Mouse (Mus musculus) testis, postnatal 14 days (tissue): Measurements from ENCODE around the gene Ntm.

ENCODE experiments used
- DNase-seq: peaks from one replicate; pipeline ENCODE4 v3.0.0; 2021; ENCODE audit warnings: low spot score

Gene Ntm

DNA sequence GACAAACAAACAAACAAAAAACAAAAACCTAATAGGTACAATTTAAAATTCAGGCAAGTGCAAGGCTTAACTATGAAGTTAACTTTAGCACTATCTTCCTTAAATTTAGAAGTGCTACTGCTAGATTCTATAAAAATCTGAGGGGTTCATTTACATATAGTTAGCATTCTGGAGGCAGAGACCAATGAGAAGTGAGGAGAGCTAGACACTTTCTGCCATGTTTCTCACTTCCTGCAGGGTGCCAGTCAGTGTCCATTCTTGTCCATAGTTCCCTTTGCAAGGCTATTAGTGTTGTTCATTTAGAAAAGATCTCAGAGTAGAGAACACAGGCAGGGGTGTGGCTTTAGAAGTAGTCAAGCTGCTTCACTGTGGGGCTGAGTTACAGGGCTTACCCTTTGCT is 208.6 kb downstream of the Ntm start:
- DNase-seq, result no peak

GRCm38 (mm10) chr9:29751396-29751795 is 211.5 kb downstream of the Ntm start:
- DNase-seq, result no peak

- no peak for DNase-seq
Measured at GRCm38 (mm10) chr9:29750371-29751014, 212.4 kb downstream of the Ntm start.

- DNase-seq, result no peak
Measured at GRCm38 (mm10) chr9:29748070-29748469, 214.9 kb downstream of the Ntm start.

GRCm38 (mm10) chr9:29738835-29739526 is 224.0 kb downstream of the Ntm start:
- DNase-seq, result no peak

DNA sequence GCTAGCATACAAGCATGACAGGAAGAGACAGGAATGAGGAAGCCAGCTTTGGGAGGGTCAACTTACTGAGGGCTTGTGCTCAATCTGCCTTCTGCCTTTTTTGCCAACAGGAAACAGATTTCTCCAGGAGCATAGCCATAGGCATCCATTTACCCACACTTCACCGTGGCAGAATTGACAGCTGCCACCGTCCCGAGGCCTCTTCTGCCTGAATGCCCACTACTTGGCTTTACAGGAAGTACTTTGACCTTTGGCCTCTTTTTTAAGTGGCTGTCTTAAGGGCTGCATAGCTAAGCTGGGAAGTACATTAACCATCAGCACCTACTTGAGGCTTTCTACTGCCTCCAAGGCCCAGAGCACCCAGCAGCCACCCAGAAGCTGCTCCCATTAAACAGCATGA is 226.9 kb downstream of the Ntm start:
- no peak for DNase-seq

DNA sequence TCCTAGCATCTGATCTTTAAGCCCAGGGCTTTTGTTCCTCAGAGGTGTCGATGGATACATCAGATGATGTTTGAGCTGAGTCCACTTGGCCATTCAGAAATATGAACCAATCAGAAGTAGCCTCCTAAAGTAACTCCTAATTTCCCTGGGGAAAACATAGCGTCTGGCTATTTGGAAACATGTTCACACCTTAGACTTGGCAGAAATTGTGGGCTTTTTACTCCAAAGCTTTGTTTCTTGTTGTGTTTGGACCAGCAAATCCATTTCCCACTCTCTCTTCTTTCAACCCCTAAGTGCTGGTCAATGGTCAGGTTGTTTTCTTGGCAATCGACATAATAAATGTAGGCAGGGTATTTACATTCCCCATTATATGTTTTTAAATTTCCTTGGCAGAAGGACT is 230.0 kb downstream of the Ntm start:
- DNase-seq, result no peak

GRCm38 (mm10) chr9:29731672-29732071 is 231.3 kb downstream of the Ntm start:
- no peak for DNase-seq

DNA sequence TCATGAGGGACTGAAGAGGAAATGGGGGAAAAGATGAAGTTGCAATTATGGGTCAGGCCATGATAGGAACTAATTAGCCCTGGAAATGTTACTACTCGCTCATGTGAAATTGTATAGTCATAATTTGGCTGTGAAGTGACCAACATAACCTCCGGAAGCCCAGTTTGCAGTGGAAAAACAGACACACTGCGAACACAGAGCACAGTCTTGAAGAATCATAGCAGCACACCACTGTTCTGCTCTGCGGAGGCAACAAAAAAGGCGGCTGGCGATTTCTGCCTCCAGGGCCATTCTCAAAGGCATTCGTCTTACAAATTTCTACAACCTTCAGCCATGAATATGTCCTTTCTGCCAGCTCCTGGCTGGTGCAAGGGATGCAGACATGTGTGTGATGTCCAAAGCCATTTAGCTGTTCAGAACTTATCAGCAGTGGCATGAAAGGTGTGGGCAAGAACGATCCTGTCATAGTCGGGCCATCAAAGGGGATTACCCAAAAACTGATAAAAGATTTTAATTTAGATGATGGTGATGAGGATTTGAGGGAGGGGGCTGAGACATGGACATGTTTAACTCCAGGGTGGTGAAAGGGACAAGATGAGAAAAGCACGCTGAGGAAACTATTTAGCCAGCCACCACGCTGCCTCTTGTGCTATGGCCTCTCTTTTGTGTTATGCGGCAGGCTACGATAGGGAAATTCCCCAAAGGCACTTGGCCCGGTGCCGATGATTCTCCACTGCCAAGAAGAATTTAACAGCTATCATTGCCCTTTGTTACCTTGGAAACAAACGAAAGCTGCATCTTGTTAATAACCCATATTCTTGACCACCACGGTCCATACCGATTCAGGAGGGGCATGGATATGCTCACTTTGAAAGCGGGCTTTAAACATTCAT is 235.2 kb downstream of the Ntm start:
- DNase-seq, result no peak

GRCm38 (mm10) chr9:29721461-29721860 is 241.5 kb downstream of the Ntm start:
- DNase-seq, result no peak

DNA sequence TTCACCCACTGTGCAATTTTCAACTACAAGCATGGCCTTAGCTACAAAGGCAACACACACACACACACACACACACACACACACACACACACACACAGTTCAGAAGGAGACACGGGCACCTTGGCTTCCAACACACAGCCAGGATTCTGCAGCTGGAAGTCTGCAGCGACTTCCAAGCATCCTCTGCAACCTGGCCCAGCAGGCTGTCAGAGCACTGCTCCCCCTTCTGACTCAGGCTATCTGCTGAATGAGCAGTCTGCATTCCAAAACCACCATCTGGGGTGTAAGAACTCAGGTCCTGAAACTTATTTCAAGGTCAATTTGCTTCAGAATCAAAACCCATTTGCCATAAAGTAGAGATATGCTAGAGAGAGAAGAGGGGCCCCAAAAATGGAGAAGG is 246.1 kb downstream of the Ntm start:
- no peak for DNase-seq

DNA sequence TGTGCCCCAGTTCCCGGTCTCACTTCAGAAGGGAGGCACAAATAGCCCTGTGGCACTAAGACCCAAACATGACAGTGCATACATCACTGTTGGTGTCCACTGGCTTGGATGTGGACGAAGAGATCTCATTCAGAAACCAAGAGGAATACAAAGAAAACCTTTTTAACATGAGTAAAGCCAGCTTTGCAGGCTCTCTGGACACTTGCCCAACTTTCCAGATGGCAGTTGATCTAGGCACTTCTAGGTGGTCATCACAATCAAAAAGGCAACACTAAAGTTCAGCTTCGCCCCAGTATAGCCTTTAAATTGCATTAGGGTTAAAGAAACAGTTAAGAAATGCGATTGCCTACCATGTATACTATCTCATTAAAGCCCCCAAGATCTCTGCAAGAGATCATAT is 264.7 kb downstream of the Ntm start:
- DNase-seq, result no peak

DNA sequence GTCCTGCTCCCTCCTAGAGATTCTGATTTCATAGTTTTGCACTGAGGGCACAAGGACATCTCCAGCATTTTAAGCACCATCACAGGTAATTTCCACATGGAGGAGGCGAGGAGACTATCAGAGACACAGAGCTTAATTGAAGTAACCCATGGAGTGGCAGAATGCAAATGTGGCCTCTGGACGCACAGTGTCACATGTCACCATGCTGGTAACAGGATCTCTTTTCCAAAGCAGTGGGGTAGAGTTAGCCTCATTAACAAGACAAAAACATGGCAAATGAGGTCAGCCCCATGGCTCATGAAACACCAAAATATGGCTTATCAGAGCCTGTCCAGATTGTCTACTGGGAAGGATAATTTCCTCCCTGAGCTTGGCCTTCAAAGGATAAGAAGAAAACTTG is 268.8 kb downstream of the Ntm start:
- no peak for DNase-seq

- no peak for DNase-seq
Measured at GRCm38 (mm10) chr9:29691186-29691855, 271.6 kb downstream of the Ntm start.

GRCm38 (mm10) chr9:29682224-29682623 is 280.7 kb downstream of the Ntm start:
- no peak for DNase-seq

- DNase-seq, result no peak
Measured at GRCm38 (mm10) chr9:29680677-29681076, 282.3 kb downstream of the Ntm start.

DNA sequence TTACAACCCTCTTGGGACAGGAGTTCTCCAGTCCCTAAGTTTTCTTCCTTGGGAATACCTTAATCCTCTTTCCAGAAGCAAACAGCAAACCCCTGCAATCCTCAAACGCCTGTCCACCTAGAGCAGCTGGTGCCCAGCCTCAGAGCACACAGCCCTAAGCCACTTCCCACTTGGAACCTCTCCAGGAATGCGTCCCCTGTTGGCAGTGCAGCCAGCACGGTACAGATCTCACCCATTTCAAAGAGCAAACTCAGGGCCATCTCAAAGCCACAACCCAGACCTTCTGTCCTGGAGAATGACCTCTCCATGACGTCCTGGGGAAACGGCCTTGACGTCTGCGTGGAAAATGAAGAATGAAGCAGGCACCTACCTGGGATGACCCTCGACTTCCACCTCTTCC is 289.0 kb downstream of the Ntm start:
- DNase-seq, result no peak

GRCm38 (mm10) chr9:29671861-29672260 is 291.1 kb downstream of the Ntm start:
- no peak for DNase-seq

- DNase-seq, result no peak
Measured at GRCm38 (mm10) chr9:29663286-29663685, 299.7 kb downstream of the Ntm start.

- DNase-seq, result no peak
Measured at GRCm38 (mm10) chr9:29661468-29662145, 301.3 kb downstream of the Ntm start.

DNA sequence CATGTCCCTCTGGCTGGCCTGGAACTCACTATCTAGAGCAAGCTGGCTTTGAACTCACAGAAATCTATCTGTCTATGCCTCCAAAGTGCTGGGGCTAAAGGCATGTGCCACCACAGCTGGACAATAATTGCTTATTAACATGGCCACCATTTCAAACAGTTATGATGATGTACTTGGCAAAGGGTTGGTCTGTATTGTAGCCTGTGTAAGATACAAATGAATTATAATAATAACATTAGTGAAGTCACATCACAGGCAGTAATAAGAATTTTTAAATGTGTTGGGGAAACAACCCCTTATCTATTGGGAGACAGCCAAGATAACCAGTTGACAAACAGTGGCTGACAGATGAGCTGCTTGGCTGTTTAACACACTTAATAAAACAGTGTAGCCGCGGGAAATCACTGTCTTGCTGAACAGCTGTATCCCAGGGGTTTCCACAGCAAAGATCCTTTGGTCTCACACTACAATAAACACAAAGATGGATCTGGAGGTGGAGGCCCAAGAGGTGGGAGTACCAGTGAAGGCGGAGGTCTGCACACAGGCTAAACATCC is 302.8 kb downstream of the Ntm start:
- DNase-seq, result no peak
